Mouse (Mus musculus) kidney, adult 8-10 months (tissue): Measurements from ENCODE around the gene 9830107B12Rik.

ENCODE experiments used
- DNase-seq, 2 experiments: peaks; one replicate each; pipeline ENCODE4 v3.0.0; 2022

9830107B12Rik gene

DNA sequence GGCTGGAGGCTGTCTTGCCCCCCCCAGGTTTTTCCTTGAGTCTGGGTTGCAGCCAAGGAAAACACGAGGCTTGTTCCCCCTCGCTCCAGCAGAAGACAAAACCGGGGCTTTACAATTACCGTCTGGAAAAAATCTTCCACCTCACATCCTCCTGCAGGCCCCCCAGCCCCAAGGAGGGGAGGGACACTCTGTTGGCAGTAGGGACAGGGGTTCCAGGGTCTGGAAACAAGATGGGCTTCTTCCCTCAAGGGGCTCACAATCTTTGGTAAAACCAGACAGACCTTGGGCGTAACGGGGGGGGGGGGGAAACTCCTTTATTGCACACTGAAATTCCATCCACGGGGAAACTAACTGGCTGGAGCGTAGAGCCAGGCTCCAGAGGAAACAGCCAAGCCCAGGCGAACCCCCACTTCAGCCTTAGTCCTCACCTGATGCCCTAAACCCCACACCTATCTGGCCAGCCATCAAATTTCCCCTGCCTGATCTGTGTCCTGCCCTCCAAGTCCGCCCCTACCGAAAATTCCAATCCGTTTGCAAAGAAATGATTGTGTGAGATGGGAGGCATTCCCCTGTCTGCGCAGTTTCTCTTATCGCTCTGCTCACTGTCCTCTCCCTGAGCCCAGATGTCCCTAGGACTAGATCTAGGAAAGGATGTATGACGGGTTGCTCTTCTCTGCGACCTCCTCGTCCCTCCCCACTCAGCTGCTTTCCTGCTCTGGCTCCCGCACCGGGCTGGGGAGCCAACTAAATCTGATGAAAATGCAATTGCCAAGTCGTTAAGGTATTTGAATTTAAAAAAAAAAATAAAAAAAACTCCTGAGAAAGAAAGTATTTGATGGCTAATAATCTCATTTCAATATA lies 51.0 kb downstream of the 9830107B12Rik start:
- no peak for DNase-seq

DNA sequence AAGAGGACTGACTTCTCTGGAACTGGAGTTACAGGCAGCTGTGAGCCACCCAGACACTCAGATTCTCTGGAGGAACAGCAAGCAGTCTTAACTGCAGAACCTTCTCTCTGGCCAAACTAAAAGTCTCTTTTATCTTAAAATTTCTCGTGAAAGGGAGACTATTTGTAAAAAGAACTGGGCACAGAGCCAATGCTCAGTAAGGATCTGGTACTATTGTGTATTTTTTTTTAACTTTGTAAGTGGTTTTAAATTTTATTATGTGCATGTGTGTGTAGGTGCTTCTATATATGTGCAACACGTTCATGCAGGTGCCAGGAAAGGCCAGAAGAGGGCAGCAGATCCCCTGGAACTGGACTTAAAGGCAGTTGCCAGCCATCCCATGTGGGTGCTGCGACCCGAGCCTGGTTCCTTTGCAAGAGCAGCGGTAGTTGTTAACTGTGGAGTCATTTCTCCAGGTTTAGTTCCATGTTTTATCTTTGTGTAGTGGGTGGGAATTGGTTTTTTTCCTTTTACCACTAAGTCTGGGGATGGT lies 52.7 kb downstream of the 9830107B12Rik start:
- no peak for DNase-seq

DNA sequence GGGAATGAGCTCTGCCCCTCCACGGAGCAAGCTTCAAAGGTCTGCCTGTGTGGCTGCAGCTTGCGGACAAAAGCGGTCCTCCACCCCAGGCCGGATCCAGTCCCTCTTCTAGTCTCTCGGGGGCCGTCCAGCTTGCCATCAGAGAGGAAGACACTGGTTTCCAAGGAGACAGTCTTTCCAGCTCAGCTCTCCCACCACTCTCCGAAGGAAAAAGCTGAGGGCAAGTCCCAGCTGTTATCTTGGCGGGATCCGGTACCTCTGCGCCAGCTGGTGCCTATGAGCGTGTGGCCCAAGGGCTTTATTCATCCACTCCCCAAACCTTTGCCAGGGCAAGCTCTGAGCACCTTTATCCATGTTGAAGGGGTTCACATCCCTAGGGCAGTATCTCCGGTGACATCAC lies 55.8 kb downstream of the 9830107B12Rik start:
- no peak for DNase-seq

- no peak for DNase-seq
Measured at GRCm38 (mm10) chr17:48089446-48089845, 56.6 kb downstream of the 9830107B12Rik start.

DNA sequence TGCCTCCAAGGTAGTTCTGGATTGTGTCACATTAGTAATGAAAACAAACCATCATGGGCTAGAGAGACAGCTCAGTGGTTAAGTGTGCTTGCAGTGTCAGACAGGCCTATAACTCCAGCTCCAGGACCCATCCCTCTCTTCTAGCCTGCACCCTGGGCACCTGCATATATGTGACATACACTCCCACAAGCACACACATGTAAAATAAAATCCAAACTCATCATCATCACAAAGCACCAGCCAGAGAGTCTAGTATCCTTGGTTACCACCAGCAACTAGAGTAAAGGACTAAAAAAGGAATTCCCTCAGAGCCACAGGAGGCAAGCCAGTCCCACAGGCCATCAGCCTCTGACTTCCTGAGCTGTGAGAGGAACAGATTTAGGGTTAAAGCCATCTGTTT lies 57.0 kb downstream of the 9830107B12Rik start, which contains the start of gene 1700067P10Rik:
1700067P10Rik (plus strand) TSS at position 301 of the 400 bp plus-strand sequence.
- DNase-seq: no peak

DNA sequence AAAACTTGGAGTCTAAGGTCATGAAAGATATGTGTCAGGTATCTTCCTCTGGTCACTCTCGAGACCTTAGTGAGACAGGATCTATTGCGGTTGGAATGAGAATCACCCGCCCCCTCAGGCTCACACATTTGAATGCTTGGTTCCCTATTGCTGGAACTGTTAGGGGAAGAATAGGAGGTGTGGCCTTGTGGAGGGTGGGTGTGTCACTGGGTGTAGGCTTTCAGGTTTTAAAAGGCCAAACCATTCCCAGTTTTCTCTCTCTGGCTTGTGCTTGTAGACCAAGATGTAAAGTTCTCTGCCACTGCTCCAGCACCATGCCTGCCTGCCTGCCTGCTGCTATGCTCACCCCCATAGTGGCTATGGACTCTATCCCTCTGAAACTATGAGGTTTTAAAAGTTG lies 65.4 kb downstream of the 9830107B12Rik start:
- no peak for DNase-seq
